Mouse (Mus musculus): Measurements from ENCODE around the gene Utp20. TPM values are rescaled to one million over a fixed set of nuclear protein-coding genes. Genes with fewer than 3 reads are reported as not detected.

The Utp20 gene
- polyA plus RNA-seq, 1 experiment from 2014 or later = 13.3 TPM

Other genes starting within 250 kb of the Utp20 start
- 6.6 and 9.3 TPM in 2 replicates for gene Mybpc1, start 221.7 kb downstream of the Utp20 start, polyA plus RNA-seq (2014; fragmentation: Nextera tagmentation; extraction: Ambion mirVana)
- not detected in 2 replicates for gene Spic, start 141.8 kb downstream of the Utp20 start, polyA plus RNA-seq (2014; fragmentation: Nextera tagmentation; extraction: Ambion mirVana)
- 141 and 149 TPM in 2 replicates for gene Arl1, start 95.9 kb downstream of the Utp20 start, polyA plus RNA-seq (2014; fragmentation: Nextera tagmentation; extraction: Ambion mirVana)
- not detected in 2 replicates for gene Slc5a8, start 59.2 kb upstream of the Utp20 start, polyA plus RNA-seq (2014; fragmentation: Nextera tagmentation; extraction: Ambion mirVana)

Data from heart, embryonic 11.5 days (tissue).